Mouse (Mus musculus) MEL (cell line): ENCODE measurements at regions not wholly inside any gene's neighbourhood (a gene's known extent, or its start where the extent isn't known, plus 50 kb on each side); places are given as distances from the start of the nearest gene placed in this dataset.

Source experiments
- DNase-seq: peaks from one replicate; pipeline ENCODE4 v3.0.0; 2011; ENCODE audit warnings: low read depth, low spot score
- H3K27ac ChIP-seq: 2 replicates; pipeline ENCODE4 v1.5.1; 2012; ENCODE audit warnings: low read depth, mild to moderate bottlenecking, control low read depth, low read length, moderate library complexity; ENCODE audit not compliant: control insufficient read depth
- H3K27me3 ChIP-seq, 2 experiments: fragments of 150-350 bp in 1 of 2; sonication (generic) in 1 of 2; 2 replicates each; pipeline ENCODE4 v1.6.1; 2012; ENCODE audit warnings: low read length in 2 of 2, mild to moderate bottlenecking in 2 of 2, improper control_type of control experiment in 1 of 2, moderate library complexity in 1 of 2; ENCODE audit not compliant: insufficient read depth in 2 of 2, control insufficient read depth in 1 of 2
- H3K36me3 ChIP-seq, 2 experiments: 2 replicates each; pipeline ENCODE4 v1.6.1; 2012 to 2014; ENCODE audit warnings: low read length in 2 of 2, improper control_type of control experiment in 1 of 2, inconsistent platforms in 1 of 2, mild to moderate bottlenecking in 1 of 2; ENCODE audit not compliant: insufficient read depth in 2 of 2, control insufficient read depth in 1 of 2
- H3K4me1 ChIP-seq, 2 experiments: fragments of 150-350 bp in 1 of 2; sonication (generic) in 1 of 2; 2 replicates each; pipeline ENCODE4 v1.6.1; 2012; ENCODE audit warnings: low read length in 2 of 2, improper control_type of control experiment in 1 of 2, mild to moderate bottlenecking in 1 of 2; ENCODE audit not compliant: insufficient read depth in 2 of 2, control insufficient read depth in 1 of 2
- H3K4me3 ChIP-seq, 2 experiments: fragments of 150-350 bp in 1 of 2; sonication (generic) in 1 of 2; 2 replicates each; pipeline ENCODE4 v1.5.1; 2012; ENCODE audit warnings: low read depth in 2 of 2, low read length in 2 of 2, mild to moderate bottlenecking in 2 of 2, moderate library complexity in 2 of 2, control low read depth in 1 of 2, improper control_type of control experiment in 1 of 2; ENCODE audit not compliant: control insufficient read depth in 1 of 2, insufficient read depth in 1 of 2
- H3K79me2 ChIP-seq: 2 replicates; pipeline ENCODE4 v1.6.1; 2012; ENCODE audit warnings: mild to moderate bottlenecking, low read length, moderate library complexity; ENCODE audit not compliant: control insufficient read depth, poor library complexity, insufficient read depth
- H3K9ac ChIP-seq: 2 replicates; pipeline ENCODE4 v1.6.1; 2012; ENCODE audit warnings: low read depth, mild to moderate bottlenecking, control low read depth, low read length, moderate library complexity; ENCODE audit not compliant: control insufficient read depth, poor library complexity, severe bottlenecking
- H3K9me3 ChIP-seq: fragments of 150-350 bp; sonication (generic); replicated peaks from 2 replicates; pipeline ENCODE4 v1.6.1; 2012; ENCODE audit warnings: mild to moderate bottlenecking, low read length, improper control_type of control experiment, moderate library complexity; ENCODE audit not compliant: insufficient read depth
- BHLHE40 ChIP-seq: IDR thresholded peaks from 2 replicates; pipeline ENCODE4 v1.6.1; 2012; ENCODE audit warnings: low read depth, mild to moderate bottlenecking, inconsistent platforms, low read length, improper control_type of control experiment, borderline replicate concordance
- CHD1 ChIP-seq: IDR thresholded peaks from 2 replicates; pipeline ENCODE4 v1.6.1; 2012; ENCODE audit warnings: low read depth, mild to moderate bottlenecking, inconsistent platforms, low read length, improper control_type of control experiment
- CTCF ChIP-seq, 3 experiments: IDR thresholded peaks in 2 of 3; conservative IDR thresholded peaks in 1 of 3; 2 replicates each; pipeline ENCODE4 v1.5.1; 2011 to 2012; ENCODE audit warnings: low read length in 3 of 3, low read depth in 2 of 3, mild to moderate bottlenecking in 2 of 3, improper control_type of control experiment in 1 of 3, inconsistent platforms in 1 of 3, mixed read lengths in 1 of 3, moderate library complexity in 1 of 3; ENCODE audit not compliant: control insufficient read depth in 1 of 3, insufficient read depth in 1 of 3, poor library complexity in 1 of 3, severe bottlenecking in 1 of 3
- E2F4 ChIP-seq: IDR thresholded peaks from 2 replicates; pipeline ENCODE4 v1.6.1; 2011; ENCODE audit warnings: low read depth, low read length, improper control_type of control experiment, borderline replicate concordance
- GABPA ChIP-seq: IDR thresholded peaks from 2 replicates; pipeline ENCODE4 v1.6.1; 2012; ENCODE audit warnings: low read depth, mild to moderate bottlenecking, inconsistent platforms, low read length, improper control_type of control experiment, moderate library complexity
- HCFC1 ChIP-seq: IDR thresholded peaks from 2 replicates; pipeline ENCODE4 v1.6.1; 2012; ENCODE audit warnings: low read depth, mild to moderate bottlenecking, inconsistent platforms, low read length, improper control_type of control experiment, moderate library complexity
- JUND ChIP-seq: IDR thresholded peaks from 2 replicates; pipeline ENCODE4 v1.6.1; 2011; ENCODE audit warnings: low read depth, mild to moderate bottlenecking, improper control_type of control experiment, low read length
- KAT2A ChIP-seq: conservative IDR thresholded peaks from 2 replicates; pipeline ENCODE4 v1.6.1; 2012; ENCODE audit warnings: low read depth, low read length, improper control_type of control experiment, inconsistent platforms
- MAFK ChIP-seq: IDR thresholded peaks from 2 replicates; pipeline ENCODE4 v1.6.1; 2011; ENCODE audit warnings: low read depth, mild to moderate bottlenecking, low read length, improper control_type of control experiment, borderline replicate concordance
- MAZ ChIP-seq: IDR thresholded peaks from 2 replicates; pipeline ENCODE4 v1.6.1; 2012; ENCODE audit warnings: low read depth, mild to moderate bottlenecking, inconsistent platforms, low read length, improper control_type of control experiment
- MYB ChIP-seq: IDR thresholded peaks from 2 replicates; pipeline ENCODE4 v1.6.1; 2011; ENCODE audit warnings: mild to moderate bottlenecking, low read depth, low read length, improper control_type of control experiment
- NELFE ChIP-seq: IDR thresholded peaks from 2 replicates; pipeline ENCODE4 v1.6.1; 2011; ENCODE audit warnings: low read depth, low read length, improper control_type of control experiment
- NRF1 ChIP-seq: IDR thresholded peaks from 2 replicates; pipeline ENCODE4 v1.6.1; 2014; ENCODE audit warnings: low read depth, mild to moderate bottlenecking, inconsistent platforms, low read length, improper control_type of control experiment, moderate library complexity; ENCODE audit not compliant: poor library complexity, insufficient read depth, severe bottlenecking
- POLR2AphosphoS2 ChIP-seq: IDR thresholded peaks from 2 replicates; pipeline ENCODE4 v1.6.1; 2011; ENCODE audit warnings: low read length, improper control_type of control experiment
- POLR2AphosphoS5 ChIP-seq: IDR thresholded peaks from 2 replicates; pipeline ENCODE4 v1.6.1; 2012; ENCODE audit warnings: low read depth, borderline replicate concordance, mild to moderate bottlenecking, inconsistent platforms, low read length, moderate library complexity, mixed read lengths
- RAD21 ChIP-seq: IDR thresholded peaks from 2 replicates; pipeline ENCODE4 v1.6.1; 2011; ENCODE audit warnings: mild to moderate bottlenecking, low read depth, low read length, improper control_type of control experiment
- TCF12 ChIP-seq: IDR thresholded peaks from 2 replicates; pipeline ENCODE4 v1.6.1; 2014; ENCODE audit warnings: low read depth, mild to moderate bottlenecking, inconsistent platforms, low read length, improper control_type of control experiment, moderate library complexity
- USF1 ChIP-seq: IDR thresholded peaks from 2 replicates; pipeline ENCODE4 v1.6.1; 2014; ENCODE audit warnings: low read depth, mild to moderate bottlenecking, inconsistent platforms, low read length, improper control_type of control experiment, moderate library complexity
- ZC3H11A ChIP-seq: IDR thresholded peaks from 2 replicates; pipeline ENCODE4 v1.6.1; 2012; ENCODE audit warnings: low read depth, mild to moderate bottlenecking, inconsistent platforms, low read length, improper control_type of control experiment
- ZKSCAN1 ChIP-seq: IDR thresholded peaks from 2 replicates; pipeline ENCODE4 v1.6.1; 2012; ENCODE audit warnings: low read depth, mild to moderate bottlenecking, inconsistent platforms, low read length, improper control_type of control experiment, moderate library complexity
- ZMIZ1 ChIP-seq: IDR thresholded peaks from 2 replicates; pipeline ENCODE4 v1.6.1; 2012; ENCODE audit warnings: low read depth, mild to moderate bottlenecking, inconsistent platforms, low read length, improper control_type of control experiment, moderate library complexity
- ZNF384 ChIP-seq: IDR thresholded peaks from 2 replicates; pipeline ENCODE4 v1.6.1; 2012; ENCODE audit warnings: low read depth, mild to moderate bottlenecking, inconsistent platforms, low read length, improper control_type of control experiment

GRCm38 (mm10) chr14:31961442-31961841 is 67.3 kb upstream of the Galnt15 start:
- no peak for DNase-seq
- no peaks in the 10 kb centered on the region for H3K36me3 ChIP-seq
- H3K4me3 ChIP-seq: no peak overlapping the region
- H3K79me2 ChIP-seq: no peaks in the 10 kb centered on the region
- no peaks in the 10 kb centered on the region for H3K9me3 ChIP-seq
- peaks cover 18 to 33% of the 10 kb centered on the region in 2 experiments for H3K27me3 ChIP-seq
- TF ChIP-seq ZMIZ1 (no peak), KAT2A (no peak), HCFC1 (no peak), ZNF384 (no peak), TCF12 (no peak), POLR2AphosphoS2 (no peak), CHD1 (no peak), GABPA (no peak), RAD21 (no peak), JUND (no peak), POLR2AphosphoS5 (no peak)
- no peaks in the 10 kb centered on the region for H3K4me1 ChIP-seq
- H3K9ac ChIP-seq: no peak overlapping the region
- H3K27ac ChIP-seq: no peak overlapping the region

- peaks cover 15 to 35% of the 10 kb centered on the region in 2 experiments for H3K27me3 ChIP-seq
- H3K36me3 ChIP-seq: no peaks in the 10 kb centered on the region
- H3K79me2 ChIP-seq: no peaks in the 10 kb centered on the region
- no peaks in the 10 kb centered on the region for H3K9me3 ChIP-seq
- TF ChIP-seq E2F4 (no peak), NRF1 (no peak), MAZ (no peak), MYB (no peak), ZC3H11A (no peak), NELFE (no peak), USF1 (no peak), MAFK (no peak), ZNF384 (no peak), ZKSCAN1 (no peak), TCF12 (no peak), CTCF (IDR thresholded peaks at IDR 0.05 in 2 of 3, conservative IDR thresholded peaks at IDR 0.05 in 1 of 3; ENCODE audit: control insufficient read depth in 1 of 3, insufficient read depth in 1 of 3, low read depth in 2 of 3, low read length in 3 of 3, poor library complexity in 1 of 3, severe bottlenecking in 1 of 3) (no peak), BHLHE40 (no peak)
- DNase-seq: no peak
- H3K27ac ChIP-seq: no peak overlapping the region
- H3K9ac ChIP-seq: no peak overlapping the region
- H3K4me1 ChIP-seq: no peaks in the 10 kb centered on the region
- no peak overlapping the region for H3K4me3 ChIP-seq
These were observed 65.5 kb upstream of the Galnt15 start for GRCm38 (mm10) chr14:31963131-31963911.
